Mouse (Mus musculus): ENCODE data around the gene Atp13a1.

Gene Atp13a1

GRCm38 (mm10) chr8:69799261-69799660 lies 8.3 kb downstream of the Atp13a1 start:
- DNase-seq (ENCODE audit: extremely low read depth, insufficient read length, low spot score): no peak

DNA sequence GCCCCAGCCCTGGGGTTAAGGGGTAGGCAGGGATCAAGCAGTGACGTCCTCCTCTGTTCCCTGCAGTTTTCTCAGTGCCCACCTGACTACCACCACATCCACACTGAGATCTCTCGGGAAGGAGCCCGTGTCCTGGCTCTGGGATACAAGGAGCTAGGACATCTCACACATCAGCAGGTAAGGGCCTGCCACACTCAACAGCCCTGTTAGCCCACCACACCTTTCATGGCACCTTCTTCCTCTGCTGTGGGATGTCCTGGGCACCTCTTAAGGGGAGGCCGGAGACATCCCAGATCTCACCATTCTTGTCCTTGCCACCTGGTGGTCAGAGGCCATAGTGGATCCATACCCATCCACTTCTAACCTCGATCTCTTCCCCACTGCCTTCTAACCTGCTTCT lies 9.0 kb downstream of the Atp13a1 start:
- no peak for DNase-seq (ENCODE audit: extremely low read depth, insufficient read length, low spot score)

DNA sequence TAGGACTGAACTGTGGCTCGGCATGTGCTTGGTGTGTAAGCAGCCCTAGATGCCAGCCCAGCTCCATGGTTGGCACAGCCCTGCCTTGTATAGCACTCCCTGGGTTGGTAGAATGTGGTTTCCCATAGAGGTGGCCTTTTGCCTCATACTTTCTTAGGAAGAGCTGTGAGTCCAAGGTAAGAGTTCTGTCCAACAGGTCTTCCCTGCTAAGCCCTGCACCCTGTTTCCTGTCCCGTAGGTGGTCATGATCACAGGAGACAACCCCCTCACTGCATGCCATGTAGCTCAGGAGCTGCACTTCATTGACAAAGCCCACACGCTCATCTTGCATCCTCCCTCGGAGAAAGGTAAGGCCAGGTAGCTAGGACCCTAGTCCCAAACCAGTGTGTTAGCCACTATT lies 10.8 kb downstream of the Atp13a1 start:
- no peak for DNase-seq (ENCODE audit: extremely low read depth, insufficient read length, low spot score)

- DNase-seq (ENCODE audit: extremely low read depth, insufficient read length, low spot score): no peak
Measured at GRCm38 (mm10) chr8:69802216-69802615, 11.3 kb downstream of the Atp13a1 start.

- DNase-seq (ENCODE audit: extremely low read depth, insufficient read length, low spot score): no peak
Measured at GRCm38 (mm10) chr8:69803366-69803765, 12.4 kb downstream of the Atp13a1 start.

DNA sequence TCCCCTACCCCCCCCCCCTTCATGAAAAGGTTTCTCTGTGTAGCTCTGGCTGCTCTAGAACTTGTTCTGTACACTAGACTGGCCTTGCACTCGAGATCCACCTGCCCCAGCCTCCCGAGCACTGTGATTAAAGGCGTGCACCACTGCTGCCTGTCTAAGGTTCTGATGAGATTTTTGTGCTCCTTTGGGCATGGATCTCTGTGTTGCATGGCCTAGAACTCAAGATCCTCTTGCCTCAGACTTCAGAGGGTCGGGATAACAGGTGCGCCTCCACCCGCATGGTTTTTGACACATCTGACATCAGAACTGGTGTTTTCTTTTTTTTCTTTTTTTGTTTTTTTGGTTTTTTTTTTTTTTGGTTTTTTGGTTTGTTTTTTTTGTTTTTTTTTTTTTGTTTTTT lies 13.6 kb downstream of the Atp13a1 start:
- DNase-seq (ENCODE audit: extremely low read depth, insufficient read length, low spot score): no peak

GRCm38 (mm10) chr8:69805086-69805485 lies 14.1 kb downstream of the Atp13a1 start:
- no peak for DNase-seq (ENCODE audit: extremely low read depth, insufficient read length, low spot score)

- DNase-seq (ENCODE audit: extremely low read depth, insufficient read length, low spot score): no peak
Measured at GRCm38 (mm10) chr8:69805491-69805890, 14.5 kb downstream of the Atp13a1 start.

DNA sequence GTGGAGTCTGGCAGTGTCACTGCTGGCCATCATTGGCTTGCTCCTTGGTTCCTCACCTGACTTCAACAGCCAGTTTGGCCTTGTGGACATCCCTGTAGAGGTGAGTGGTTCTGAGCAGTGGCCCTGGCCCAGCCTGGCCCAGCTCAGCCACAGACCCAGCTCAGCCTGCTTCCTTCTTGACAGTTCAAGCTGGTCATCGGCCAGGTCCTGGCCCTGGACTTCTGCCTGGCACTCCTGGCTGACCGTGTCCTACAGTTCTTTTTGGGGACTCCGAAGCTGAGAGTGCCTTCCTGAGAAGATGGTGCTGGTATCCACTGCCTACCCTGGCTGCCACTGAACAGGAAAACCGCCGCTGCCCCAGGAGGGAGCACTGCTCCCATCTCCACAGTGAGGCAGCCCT lies 16.3 kb downstream of the Atp13a1 start:
- no peak for DNase-seq (ENCODE audit: extremely low read depth, insufficient read length, low spot score)

DNA sequence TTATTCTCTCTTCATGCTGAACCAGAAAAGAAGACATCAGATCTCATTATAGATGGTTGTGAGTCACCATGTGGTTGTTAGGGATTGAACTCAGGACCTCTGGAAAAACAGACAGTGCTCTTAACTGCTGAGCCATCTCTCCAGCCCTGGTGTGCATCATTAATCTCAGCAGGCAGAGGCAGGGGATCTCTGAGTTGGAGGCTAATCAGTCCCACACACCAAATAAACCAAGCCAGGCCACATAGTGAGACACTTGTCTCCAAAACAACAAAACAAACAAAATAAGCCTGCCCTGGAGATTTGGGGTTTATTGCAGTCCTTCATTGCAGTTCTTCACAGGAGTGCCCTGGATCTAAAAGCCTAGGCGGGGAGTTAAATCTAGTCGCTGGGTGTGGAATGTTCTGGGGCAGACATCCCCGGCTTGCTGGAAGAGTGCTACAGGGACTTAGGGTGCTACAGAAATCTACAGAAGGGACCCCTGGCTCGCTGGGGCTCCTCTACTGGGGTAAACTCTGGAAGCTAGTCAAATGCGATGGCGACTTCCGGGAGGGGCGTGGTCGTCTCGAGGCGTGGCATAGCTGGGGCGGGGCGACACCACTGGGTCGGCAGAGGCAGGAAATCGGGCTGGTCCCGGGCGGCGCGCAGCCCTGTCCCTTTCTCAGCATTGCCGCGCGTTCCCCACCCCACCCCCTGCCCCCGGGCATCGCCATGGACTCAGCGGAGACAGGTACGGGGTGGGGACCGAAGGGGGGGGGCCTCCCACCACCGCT lies 17.3 kb downstream of the Atp13a1 start, which contains the start of gene Gmip:
Gmip (plus strand) TSS at position 586 of the 770 bp plus-strand sequence.
- peak; percentile 80 for DNase-seq (ENCODE audit: extremely low read depth, insufficient read length, low spot score)

GRCm38 (mm10) chr8:69808864-69809403 lies 18.0 kb downstream of the Atp13a1 start:
- no peak for DNase-seq (ENCODE audit: extremely low read depth, insufficient read length, low spot score)

GRCm38 (mm10) chr8:69809820-69810219 lies 18.9 kb downstream of the Atp13a1 start:
- DNase-seq (ENCODE audit: extremely low read depth, insufficient read length, low spot score): no peak

DNA sequence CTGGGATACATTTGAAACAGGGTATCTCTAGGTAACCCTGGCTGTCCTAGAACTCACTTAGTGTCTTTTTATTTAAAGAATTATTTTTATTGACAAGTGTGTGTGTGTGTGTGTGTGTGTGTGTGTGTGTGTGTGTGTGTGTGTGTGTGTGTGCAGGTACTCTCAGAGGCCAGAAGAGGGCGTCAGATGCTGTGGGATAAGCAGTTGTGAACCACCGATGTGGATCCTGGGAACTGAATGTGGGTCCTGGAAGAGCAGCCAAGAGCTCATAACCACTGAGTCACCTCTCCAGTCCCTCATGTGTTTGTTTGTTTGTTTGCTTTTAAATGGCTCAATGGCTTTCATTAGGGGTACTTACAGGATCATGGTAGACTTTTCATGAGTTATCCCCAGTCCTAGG lies 23.9 kb downstream of the Atp13a1 start:
- DNase-seq (ENCODE audit: extremely low read depth, insufficient read length, low spot score): no peak

GRCm38 (mm10) chr8:69815396-69815795 lies 24.4 kb downstream of the Atp13a1 start:
- DNase-seq (ENCODE audit: extremely low read depth, insufficient read length, low spot score): no peak

DNA sequence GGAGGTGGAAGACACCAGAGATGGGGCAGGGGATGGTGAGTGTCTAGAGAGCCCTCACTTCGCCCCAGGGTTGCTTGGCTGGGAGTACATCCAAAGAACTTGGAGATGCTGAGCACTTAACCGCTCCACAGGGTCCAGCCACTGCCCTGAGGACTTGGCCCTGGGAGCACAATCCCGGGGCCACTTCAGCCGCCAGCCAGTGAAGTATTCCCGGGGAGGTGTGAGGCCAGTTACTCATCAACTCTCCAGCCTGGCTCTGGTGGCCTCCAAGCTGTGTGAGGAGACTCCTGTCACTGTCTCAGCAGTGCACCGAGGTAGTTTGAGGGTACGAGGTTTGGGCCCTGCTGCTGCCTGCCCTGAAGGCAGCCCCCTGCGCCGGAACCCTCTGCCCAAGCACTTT lies 29.5 kb downstream of the Atp13a1 start:
- no peak for DNase-seq (ENCODE audit: extremely low read depth, insufficient read length, low spot score)

GRCm38 (mm10) chr8:69821971-69822385 lies 31.0 kb downstream of the Atp13a1 start:
- peak; percentile 78 for DNase-seq (ENCODE audit: extremely low read depth, insufficient read length, low spot score)

- DNase-seq (ENCODE audit: extremely low read depth, insufficient read length, low spot score): peak; percentile 66
Measured at GRCm38 (mm10) chr8:69822386-69823191, 31.6 kb downstream of the Atp13a1 start, which contains the start of gene Lpar2. Lpar2 (plus strand) TSS chr8:69822429.

DNA sequence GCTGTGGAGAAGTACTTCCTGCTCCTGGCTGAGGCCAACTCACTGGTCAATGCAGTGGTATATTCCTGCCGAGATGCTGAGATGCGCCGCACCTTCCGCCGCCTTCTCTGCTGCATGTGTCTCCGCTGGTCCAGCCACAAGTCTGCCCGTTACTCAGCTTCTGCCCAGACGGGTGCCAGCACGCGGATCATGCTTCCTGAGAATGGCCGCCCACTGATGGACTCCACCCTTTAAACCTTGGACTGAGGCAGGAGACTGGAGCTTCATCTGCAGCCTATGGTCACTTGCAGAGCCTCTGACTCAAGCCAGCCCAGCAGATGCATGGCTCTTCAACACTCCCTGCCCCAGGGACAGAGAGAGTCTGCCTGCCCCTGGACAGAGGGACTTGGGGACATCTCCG lies 35.4 kb downstream of the Atp13a1 start:
- DNase-seq (ENCODE audit: extremely low read depth, insufficient read length, low spot score): no peak

GRCm38 (mm10) chr8:69832298-69832853 lies 41.4 kb downstream of the Atp13a1 start, which contains the start of gene Pbx4:
Pbx4 (plus strand) TSS chr8:69832491.
- DNase-seq (ENCODE audit: extremely low read depth, insufficient read length, low spot score): no peak

DNA sequence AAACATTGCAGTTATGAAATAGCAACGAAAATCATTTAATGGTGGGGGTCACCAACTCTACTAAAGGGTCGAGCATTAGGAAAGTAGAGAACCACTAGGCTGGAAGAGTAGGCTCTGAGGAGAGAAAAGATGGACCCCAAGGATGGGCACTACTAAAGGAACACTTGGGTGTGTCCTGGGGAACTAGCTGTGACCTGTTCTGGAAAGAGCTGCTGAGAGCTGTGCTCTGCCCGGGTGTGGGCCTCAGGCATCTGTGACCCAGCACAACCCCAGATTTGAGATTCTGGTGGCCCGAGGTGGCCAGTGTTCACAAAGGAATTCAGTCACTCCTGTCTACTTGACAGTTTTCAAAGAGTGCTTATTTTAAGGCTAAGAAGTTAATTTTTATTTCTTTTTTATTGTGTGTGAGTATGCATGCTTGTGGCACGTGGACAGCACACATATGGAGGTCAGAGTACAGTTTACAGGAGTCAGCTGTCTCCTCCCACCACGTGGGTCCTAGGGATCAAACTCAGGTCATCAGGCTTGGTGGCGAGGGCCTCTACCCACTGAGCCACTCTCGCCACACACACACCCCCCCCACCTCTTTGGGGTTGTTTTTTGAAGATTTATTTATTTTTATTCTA lies 46.2 kb downstream of the Atp13a1 start:
- no peak for DNase-seq (ENCODE audit: extremely low read depth, insufficient read length, low spot score)

Measured in 3134 (cell line).